Mouse (Mus musculus) mature B cell (primary cell): Measurements from ENCODE around the gene Cpsf2.

ENCODE experiments used
- in situ Hi-C: fragments of 300-500 bp; cut with MboI; formaldehyde crosslinking; loops from 2 replicates; pipeline ENCODE4 v1.14.3; 2019

The Cpsf2 gene

DNA sequence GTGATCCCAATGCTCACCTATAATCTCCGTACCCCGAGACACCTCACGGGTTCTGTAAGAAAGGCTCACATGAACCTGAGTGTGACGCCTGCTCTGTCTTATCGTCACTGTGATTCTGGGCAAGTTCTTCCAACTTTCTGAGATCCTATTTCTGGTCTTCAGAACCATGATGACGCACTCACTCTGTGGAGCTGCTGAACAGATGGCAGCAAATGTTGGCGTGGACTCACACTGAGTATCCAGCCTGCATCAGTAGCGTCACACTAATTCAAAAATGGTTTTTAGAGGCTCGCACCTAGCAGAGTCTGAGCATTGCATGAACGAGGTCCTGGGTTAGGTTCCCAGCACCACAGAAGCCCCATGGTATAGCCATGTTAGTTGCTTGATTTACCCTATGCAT lies 80.0 kb downstream of the Cpsf2 start:
- in situ Hi-C loops = no loop called here
